Mouse (Mus musculus): ENCODE measurements around the gene Tnip1.

Gene Tnip1

DNA sequence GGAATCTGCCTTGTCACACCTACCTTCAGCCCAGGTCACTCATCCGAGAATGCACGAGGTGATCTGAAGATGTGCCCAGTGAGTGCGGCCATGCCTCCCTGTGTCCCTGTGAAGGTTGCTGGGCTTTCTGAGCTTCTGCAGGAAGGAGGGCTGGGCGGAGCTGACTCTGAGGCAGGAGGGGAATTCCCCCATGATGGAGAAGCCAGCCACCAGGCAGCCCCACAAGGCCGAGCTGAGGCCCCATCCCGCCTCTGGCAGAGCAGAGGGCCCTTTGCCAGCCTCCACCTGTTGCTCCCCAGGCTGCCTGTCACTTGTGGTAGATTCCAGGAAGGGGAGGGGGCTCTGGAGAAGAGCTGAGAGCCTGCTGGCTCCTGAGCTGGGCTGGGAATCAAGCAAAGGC is at the start of gene Tnip1:
Gene Tnip1 (minus strand): TSS at position 108 of the 400 bp plus-strand sequence.
- DNase-seq (ENCODE audit: low spot score) = peak; percentile 63

DNA sequence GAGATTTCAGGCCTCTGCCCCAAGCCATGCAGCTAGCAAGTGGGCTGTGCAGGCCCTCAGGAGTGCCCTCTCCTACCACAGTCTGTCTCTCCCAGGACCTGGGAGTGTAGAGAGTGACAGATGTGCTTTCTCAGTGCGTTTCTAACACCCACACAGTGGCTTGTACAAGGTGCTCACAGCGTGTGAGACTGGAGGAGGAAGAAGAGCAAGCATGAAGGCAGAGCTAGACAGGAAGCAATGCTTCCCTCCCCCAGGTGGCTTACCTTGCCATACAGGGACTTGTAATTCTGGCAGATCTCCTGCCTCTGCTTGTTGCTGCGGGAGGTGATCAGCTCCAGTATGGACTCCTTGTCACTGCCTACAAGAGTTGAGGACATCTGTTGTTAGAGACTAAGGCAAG is 48.7 kb upstream of the Tnip1 start:
- no peak for DNase-seq (ENCODE audit: low spot score)

DNA sequence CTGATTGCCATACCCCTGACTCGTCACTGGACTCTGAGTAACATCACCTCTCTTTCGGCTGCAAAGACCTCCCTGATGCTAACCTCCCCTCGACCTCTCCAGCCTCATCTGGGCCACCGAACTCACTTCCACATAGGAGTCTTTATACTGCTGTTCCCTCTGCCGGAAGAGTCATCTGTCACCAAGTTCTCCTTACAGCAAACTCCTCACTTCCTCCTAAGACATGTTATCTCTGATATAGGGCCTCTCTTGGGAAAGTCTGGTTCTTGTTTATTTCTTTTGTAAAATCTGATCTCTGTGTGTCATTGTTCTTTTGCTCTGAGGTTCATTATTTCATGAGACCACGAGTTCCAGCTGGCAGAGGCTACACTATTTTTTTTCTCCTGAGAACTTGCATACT is 45.5 kb upstream of the Tnip1 start:
- DNase-seq (ENCODE audit: low spot score) = no peak

DNA sequence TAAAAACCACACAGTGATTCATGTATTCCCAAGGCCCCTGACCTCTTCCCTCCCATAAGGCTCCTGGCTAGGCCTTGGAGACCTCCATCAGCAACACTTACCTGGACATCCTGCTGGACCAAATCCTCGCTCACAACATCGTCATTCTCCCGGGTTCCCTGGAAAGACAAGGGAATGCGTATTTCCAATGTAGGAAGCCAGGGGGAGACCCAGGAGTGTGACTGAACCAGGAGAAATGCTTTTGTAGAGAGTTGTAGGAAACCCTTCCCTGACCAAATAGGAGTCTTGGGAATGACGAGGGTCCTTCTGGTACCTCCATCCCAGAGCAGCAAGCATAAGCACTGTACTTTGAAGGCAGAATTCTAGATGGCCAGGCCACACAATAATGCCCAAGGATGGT is 43.0 kb upstream of the Tnip1 start:
- no peak for DNase-seq (ENCODE audit: low spot score)

DNA sequence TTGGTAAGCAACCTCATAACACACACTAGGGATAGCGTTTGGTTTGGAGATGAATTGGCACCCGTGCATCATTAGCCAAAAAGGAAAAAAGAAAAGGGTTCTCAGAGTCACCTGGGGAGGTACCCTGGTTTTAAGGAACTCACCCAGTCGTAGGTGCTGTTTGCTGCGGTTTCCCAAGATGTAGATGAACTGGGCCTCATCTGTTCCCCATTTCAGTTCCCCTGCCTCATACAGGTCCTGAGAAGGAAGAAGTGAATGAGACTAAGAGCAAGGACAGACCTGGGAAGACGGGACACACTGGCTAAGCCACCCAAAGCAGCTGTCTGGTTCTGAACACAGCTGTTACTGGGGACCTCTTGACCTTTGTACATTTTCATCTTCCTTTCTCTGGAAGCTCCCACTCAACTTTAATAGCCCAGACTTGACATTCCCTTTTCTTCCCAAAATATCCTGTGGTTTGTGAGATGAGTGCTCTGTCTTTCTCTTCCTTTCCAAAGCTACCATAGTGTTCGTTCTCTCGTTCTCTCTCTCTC is 42.3 kb upstream of the Tnip1 start:
- DNase-seq (ENCODE audit: low spot score) = no peak

DNA sequence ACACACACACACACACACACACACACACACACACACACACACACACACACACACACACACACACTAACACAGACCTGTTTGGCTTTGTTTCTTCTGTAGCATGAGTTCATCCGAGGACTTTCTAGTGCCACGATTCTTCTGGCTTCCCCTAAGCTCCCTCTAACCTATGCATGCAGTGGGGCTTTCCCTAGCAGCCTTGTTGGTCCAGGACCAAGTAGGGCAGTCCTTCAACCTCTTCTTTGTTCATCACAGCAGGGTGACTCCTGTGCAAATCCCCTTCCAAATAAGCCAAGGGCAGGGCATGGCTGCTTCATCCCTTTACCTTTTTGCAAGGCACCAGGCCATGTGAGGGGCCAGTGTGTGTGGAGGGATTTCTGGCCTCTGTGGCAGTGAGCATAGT is 36.0 kb upstream of the Tnip1 start:
- no peak for DNase-seq (ENCODE audit: low spot score)

DNA sequence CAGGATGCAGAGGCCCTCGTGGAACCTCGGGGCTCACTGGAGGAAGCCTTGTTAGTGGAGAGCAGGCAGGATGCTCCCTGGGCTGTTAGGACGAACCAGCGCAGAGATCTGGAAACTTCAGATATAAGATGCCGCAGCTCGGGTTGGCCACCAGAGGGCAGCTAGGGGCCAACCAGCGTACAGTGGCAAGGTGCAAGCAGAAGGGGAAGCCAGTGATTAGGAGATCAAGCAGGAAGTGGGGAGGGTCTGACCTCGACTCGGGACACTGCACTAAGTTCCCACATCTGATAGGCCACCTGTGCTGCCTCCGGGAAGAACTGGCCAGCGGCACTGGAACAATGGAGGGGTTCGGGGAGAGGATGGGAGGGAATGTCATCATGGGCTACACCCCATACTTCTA is 35.6 kb upstream of the Tnip1 start:
- DNase-seq (ENCODE audit: low spot score) = peak; percentile 61

DNA sequence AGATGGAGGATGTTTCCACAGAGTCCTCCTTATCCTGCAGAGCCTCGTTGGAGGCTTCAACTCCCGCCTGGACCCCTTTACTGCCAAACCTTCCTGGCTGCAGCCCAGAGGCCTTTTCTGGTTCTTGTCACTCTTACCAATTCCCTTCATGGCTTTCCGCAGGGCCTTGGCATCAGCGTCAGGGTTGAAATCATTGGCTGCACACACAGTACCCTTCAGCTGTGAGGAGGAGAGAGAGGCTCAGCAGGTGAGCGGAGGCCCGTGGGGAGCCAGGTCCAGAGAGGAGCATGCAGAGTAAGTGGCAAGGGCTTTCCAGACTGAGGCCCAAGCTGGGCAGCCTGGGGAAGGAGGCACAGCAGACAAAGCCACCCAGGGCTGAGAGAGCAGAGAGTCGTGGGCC is 33.5 kb upstream of the Tnip1 start:
- DNase-seq (ENCODE audit: low spot score) = no peak

DNA sequence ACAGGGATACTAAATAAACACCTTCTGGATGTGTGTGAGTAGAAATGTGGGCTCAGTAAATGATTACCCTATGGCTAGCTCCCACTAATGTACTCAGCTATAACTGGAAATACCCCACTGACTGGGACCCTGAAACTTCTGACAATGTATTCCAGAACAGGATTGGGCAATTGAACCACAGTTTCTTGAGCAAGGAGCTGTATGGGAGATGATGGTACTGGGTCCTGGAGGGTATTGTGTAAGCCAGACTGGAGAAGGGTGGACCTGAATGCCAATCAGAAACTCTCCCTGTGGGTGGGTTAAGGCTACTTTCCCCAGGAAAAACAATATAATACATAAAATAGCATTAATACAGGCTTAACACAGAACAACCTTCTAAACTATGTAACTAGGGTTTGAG is 27.2 kb upstream of the Tnip1 start:
- DNase-seq (ENCODE audit: low spot score) = no peak

DNA sequence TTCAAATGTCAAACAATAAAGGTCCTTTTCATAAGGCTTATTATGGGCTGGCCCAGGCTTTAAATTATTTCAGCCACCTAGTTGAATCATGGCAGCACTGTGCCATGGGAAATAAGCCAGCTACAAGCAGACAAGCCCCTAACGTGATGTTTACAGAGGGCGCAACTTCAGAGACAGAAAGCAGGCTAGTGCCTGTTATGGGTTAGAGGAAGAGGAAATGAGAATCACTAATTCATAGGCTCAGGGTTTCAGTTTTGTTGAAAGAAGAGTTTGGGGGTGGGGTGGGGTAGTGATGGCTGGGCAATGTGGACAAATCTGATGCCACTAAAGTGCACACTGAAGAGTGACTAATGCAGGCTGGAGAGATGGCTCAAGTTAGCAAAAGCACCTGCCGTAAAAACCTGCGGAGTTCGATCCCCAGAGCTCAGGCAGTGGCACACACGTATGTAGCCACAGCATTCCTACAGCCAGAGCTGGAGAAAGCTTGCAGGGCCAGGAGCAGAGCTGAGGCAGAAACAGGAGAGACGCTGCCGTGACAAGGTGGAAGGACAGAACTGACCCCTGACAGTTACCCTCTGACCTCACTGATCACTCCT is 26.1 kb upstream of the Tnip1 start:
- no peak for DNase-seq (ENCODE audit: low spot score)

DNA sequence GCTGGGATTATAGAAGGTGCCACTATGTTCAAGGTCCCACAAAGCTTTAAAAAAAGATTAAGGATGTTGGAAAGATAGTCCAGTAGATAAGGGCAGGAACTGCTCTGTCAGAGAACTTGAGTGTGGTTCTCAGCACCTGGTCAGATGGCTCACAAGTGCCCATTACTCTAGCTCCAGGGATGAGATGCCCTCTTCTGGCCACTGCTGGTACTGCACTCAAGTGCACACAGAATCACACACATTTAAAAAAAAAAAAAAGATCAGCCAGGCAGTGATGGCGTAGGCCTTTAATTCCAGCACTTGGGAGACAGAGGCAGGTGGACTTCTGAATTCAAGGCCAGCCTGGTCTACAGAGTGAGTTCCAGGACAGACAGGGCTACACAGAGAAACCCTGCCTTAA is 25.3 kb upstream of the Tnip1 start:
- no peak for DNase-seq (ENCODE audit: low spot score)

DNA sequence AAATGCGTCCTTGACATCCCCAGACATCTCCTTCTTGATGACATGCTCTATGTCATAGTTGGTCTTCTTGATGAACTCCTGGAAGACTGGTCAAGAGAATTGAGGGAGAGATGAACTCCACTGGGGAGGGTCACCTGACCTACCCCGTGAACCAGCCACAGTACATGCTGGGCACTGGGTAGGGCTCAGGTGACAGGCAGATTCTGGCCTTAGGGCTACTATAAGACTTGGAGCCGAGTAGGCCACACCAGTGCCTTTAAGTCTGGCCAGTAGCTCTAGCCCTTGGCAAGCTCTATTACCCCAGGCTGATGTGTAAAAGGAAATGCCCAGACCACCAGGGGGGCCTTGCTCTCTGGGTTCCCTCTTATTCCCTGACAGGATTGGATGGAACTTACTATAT is 22.4 kb upstream of the Tnip1 start:
- no peak for DNase-seq (ENCODE audit: low spot score)

DNA sequence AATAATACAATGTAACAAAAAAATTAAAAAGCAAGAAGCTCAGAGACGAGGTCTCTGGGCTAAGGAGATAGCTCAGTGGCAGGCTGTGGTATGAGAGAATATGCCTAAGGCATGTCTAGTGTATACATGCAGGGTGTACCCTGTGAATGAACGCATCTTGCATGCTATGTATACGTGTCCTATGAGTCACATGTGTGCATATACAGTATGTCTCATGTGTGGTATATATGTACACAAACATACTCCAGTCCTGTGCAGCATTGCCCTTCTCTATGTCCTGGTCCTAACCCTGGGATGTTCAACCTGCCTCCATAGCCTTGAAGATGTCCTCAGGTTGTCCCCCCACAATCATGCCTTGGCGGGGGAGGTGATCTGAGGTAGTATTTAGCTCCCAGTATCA is 21.9 kb upstream of the Tnip1 start:
- no peak for DNase-seq (ENCODE audit: low spot score)

DNA sequence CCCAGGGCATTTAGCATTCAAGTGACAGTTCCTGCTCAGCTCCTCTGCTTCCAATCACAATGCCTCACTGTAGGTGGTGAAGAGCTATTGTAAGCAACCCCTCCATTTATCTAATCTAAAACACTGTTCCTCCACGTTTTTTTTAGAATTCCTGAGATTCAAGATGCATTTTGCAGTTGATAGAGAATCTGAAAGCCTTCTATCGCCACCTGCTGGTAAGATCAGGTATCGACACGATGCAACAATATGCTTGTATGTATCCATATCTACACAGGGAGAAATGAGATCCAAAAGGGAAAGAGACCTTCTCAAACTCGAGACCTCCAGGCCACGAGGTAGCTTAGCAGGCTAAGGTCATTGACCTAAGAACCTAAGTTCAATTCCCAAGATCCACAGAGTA is 21.4 kb upstream of the Tnip1 start:
- peak; percentile 57 for DNase-seq (ENCODE audit: low spot score)

DNA sequence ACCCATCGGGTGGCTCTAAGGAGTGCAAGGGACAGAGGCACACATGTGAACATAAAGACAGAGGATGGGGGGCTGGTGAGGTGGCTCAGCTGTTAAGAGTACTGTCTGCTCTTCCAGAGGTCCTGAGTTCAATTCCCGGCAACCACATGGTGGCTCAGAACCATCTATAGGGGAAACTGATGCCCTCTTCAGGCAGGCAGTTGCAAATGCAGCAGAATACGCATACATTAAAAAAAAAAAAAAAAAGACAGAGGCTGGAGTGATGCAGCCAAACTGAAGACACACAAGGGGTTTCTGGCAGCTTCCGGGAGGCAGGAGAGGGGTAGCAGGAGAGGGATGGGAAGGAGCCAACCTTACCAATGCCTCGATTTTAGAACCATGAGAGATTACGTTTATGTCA is 19.8 kb upstream of the Tnip1 start:
- no peak for DNase-seq (ENCODE audit: low spot score)

DNA sequence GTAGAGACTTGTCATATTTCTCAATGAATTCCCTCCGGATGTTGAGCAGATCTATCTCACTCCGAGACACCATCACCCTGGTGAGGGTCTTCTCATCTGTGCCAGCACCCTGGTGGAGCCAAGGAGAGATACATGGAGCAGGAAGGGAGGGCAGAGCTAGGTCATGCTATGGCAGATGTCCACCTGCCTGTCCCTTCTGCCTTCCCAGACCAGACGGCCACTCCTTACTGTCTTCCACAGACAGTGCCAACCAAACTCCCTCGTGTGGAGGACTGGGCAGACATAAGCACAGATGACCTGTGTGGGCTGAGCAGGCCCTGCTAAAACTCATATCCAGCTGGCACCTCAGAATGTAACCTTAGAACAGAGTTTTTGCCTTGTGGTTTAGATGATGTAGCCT is 18.9 kb upstream of the Tnip1 start:
- DNase-seq (ENCODE audit: low spot score) = no peak

DNA sequence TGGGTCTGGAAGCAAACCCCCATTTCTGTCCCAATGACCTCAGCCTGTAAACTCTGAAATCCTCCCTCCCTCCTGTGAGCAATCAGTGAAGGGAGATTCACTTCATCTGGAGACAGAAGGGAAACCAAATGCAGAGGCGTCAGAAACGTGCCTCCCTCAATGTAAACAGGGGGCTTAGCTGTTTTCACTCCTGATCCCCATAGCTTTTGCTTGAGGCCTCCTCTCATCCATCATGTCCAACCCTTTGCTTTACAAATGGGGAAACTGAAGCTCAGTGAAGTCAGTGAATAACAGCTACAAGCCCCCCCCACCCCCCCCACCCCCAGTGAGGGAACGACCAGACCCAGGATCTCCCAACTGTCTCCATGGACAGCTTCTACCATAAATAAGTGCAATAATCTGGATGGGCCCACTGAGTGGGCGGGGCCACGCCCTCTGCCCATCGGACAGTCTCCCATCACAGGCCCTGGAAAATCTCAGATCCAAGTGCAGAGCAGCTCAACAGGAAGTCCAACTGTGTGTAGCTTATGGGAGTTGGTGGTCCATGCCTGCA is 14.7 kb upstream of the Tnip1 start:
- no peak for DNase-seq (ENCODE audit: low spot score)

DNA sequence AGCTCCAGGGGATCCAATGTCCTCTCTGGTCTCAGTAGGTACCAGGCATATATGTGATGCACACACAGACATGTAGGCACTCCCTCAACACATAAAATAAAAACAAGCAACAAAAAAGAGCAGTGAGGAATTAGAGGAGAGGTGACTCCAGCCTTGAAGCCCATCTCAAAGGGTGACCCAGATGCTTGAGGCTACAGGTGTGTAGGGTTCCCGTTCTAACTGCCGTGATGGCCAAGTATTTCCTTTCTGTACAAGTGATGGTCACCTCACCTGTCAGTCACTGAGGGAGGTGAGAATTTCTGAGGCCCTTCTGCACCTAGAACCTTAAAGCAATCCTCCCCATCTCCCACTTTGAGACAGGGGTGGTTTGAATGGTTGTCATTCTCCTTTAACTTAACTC is 13.6 kb upstream of the Tnip1 start:
- no peak for DNase-seq (ENCODE audit: low spot score)

DNA sequence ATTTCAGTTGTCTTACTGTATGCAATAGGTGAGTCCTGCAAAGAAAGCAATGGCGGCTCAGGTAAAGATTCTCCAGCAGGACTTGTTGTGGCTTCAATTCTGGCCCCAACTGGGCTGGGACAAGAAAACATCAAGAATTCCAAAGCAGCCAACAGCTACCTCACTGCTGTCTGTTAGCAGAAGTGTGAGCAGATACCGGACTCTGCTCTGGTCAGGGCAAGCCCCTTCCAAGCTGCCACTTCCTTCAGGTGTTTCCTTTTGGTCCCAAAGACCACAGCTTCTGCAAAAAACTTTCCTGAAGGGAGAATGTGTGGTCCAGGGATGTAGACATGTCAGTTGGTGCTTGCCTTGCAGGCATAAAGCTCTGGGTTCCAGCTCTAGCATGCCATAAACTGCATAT is 13.0 kb upstream of the Tnip1 start:
- DNase-seq (ENCODE audit: low spot score) = no peak

DNA sequence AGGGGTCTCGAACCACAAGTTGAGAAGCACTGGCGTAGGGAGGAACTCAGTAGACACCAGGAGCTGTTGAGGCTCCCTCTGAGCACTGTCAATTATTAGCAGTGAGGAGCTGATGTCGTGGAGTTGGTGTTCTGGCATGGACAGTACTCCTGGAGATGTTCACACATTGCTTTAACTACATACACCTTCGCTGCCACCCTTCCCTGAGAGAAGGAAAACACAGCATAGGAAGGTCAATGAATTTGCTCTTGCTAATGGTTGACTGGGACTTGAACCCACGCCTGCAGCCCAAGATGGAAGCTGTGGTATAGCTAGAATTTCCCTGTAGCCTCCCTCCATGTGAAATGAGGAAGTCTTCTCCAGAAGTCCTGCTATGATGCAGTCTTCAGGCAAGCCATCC is 12.6 kb upstream of the Tnip1 start:
- no peak for DNase-seq (ENCODE audit: low spot score)

DNA sequence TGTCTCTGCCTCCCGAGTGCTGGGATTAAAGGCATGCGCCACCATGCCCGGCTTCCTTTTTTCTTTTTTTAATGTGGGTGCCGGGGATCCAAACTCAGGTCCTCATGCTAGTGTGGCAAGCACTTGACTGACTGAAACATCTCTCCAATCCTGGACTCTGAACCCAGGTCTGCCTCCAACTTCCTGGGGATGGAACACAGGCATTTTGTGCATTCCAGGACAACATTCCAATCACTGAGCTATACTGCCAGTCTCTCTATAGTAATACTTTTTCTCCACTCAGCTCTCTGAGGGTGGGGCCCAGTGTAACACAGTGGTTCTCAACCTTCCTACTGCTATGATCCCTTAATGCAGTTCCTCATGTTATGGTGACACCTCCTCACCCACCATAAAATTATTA is 11.9 kb upstream of the Tnip1 start:
- no peak for DNase-seq (ENCODE audit: low spot score)

DNA sequence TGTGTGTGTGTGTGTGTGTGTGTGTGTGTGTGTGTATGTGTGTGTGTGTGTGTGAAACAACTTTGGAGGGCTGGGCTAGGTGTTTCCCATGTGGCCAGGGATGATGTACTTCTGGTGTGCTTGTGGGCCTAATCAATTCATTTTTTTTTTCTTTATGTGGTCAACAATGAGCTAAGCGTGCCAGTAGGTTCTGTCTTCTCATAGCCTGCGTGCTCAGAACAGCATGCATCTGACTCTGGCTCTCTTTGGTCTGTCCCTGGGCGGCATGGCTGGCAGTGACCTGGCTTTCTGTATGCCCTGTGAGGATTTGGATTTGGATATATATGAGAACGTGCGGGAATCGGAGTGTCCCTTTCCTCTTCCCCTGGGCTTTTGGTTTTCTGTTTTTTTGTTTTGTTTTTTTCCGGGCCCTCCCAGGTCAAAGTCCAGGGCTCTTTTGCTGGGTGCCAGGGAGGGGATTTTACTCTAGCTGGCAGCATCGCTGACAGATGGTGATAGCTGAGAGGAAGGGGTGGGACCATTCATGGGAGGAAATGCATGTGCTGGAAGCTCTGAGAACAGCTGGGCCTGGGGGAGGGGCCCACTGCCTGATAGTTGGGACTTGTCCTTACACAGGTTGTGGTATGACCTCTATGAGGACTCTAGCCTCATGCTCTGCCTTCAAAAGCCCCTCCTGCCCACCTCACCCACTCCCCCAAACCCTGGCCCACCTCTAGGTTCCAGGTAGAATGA is 10.9 kb upstream of the Tnip1 start:
- no peak for DNase-seq (ENCODE audit: low spot score)

DNA sequence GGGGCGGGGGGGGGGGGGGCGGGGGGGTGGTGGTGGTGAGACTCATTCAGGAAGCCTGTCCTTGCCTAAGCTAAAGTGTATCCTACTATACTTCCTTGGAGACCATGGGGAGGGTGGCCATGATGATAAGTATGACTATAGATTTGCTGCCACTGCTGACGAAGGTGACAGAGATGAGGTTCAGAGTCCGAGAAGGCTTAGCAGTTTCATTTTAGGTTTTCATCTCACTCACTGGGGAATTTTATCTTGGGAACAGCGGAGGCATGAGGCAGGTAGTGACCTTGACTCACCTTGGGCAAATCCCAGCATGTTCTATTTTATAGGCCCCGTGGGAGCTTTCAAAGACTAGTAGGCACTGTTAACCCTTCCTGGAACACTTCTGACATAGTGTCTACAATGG is 10.1 kb upstream of the Tnip1 start:
- no peak for DNase-seq (ENCODE audit: low spot score)

Data from ovary, postnatal 36 days (tissue).